Mouse (Mus musculus): ENCODE results near the gene Slc25a23. TPM values are rescaled to one million over a fixed set of nuclear protein-coding genes. Genes with fewer than 3 reads are reported as not detected.
A peak's percentile ranks its signal among the peaks of the same experiment; 100 is the strongest.

The Slc25a23 gene
- total RNA-seq, 2 experiments from 2014 or later = 322 to 366 TPM

DNA sequence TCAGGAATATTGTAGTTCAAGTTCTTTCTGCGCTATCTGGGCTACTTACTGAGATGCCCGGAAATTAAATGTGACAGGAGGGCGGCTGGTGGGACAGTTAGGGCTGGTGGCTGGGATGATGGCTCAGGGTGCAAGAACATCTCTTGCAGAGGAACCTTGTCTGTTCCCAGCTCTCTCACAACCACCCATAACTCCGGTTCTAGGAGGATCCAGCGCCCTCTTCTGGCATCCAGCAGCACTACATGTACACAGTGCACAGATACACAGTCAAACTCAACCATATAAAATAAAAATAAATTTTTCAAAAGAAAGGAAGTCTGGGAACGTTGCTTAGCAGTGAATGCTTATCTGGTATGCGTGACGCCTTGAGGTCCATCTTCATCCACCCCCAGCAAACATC lies 20.7 kb downstream of the Slc25a23 start:
- DNase-seq (ENCODE audit: extremely low spot score in 1 of 2, low spot score in 2 of 2) = no peak
- Histone ChIP-seq H3K27ac (no peak overlapping the region), H3K4me3 (no peak overlapping the region)
- intact Hi-C loops (cut with DNase I) = no loop called here
- peak; percentile 17 for TF ChIP-seq CTCF (IDR thresholded peaks at IDR 0.05)

DNA sequence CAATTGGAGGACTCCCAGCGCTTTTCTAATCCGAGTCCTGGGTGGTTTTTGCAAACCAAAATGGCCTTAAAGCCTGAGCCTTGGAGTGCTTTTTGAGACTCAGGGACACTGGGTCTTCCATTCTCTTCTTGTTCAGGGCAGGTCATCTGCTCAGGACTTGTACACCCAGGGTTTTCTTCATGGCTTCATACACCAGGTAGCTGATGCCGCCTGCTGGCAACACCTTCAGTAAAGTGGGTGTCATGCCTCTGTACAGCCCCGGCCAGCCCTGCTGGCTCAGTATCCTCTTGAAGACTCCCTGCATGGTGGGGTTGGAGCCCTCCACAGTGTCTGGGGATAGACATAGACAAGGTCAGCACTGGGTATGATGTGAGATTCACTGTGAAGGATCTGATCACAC lies 26.8 kb downstream of the Slc25a23 start:
- no peak for DNase-seq (ENCODE audit: extremely low spot score in 1 of 2, low spot score in 2 of 2)
- intact Hi-C loops (cut with DNase I) = loop anchor here (1.0 to 2.0 kb wide), 2 partner anchors 27 to 42 kb away; partner anchors contain the start of gene Clpp
- H3K27ac ChIP-seq = peak overlapping the region; percentile 89
- H3K4me3 ChIP-seq = no peak overlapping the region
- no peak for TF ChIP-seq CTCF (IDR thresholded peaks at IDR 0.05)

DNA sequence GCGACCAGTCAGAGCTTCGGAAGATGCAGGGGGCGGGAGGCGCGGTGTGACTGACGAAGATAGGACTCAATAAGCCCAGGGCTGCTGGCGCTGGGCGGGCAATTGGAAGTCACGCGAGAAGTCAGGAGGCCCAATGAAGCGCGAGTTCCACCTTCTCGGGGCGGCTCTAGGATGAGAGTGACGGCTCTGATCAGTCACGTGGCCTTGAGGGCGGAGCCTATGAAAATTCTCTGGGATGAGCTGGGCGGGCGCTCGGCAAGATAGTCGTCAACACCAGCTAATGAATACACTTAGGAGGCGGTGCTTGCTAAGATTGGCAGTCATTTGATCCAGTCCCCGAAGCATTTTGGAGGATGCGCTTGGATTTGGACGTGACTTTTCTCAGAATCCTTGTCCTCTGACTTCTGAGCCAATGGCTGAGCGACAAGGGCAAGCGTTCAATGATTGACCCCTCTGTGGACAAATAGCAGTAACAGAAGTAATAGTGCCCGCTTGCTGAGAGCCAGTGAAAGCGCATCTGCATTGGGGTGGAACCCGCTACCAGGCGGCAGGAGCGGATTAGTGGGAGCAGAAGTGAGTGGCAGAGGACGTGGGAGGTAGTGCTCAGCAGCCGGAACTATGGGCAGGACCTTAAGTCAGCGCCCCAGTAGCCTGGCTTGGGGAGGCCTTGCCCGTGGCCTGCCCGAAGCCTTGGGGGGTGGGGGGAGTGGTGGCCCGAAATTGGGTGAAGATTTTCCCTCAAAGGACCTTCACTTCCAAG lies 27.8 kb downstream of the Slc25a23 start:
- Histone ChIP-seq H3K27ac (peak overlapping the region; percentile 89), H3K4me3 (peak overlapping the region; percentile 48)
- TF ChIP-seq CTCF (IDR thresholded peaks at IDR 0.05) = no peak; the same call in 1 of the 2 replicates
- intact Hi-C loops (cut with DNase I) = loop anchor here (1.0 to 2.0 kb wide), 3 partner anchors 21 to 41 kb away; partner anchors contain the start of genes Clpp, Gm17949 and Gtf2f1
- DNase-seq (ENCODE audit: extremely low spot score in 1 of 2, low spot score in 2 of 2) = peak; percentile 98 to 100

DNA sequence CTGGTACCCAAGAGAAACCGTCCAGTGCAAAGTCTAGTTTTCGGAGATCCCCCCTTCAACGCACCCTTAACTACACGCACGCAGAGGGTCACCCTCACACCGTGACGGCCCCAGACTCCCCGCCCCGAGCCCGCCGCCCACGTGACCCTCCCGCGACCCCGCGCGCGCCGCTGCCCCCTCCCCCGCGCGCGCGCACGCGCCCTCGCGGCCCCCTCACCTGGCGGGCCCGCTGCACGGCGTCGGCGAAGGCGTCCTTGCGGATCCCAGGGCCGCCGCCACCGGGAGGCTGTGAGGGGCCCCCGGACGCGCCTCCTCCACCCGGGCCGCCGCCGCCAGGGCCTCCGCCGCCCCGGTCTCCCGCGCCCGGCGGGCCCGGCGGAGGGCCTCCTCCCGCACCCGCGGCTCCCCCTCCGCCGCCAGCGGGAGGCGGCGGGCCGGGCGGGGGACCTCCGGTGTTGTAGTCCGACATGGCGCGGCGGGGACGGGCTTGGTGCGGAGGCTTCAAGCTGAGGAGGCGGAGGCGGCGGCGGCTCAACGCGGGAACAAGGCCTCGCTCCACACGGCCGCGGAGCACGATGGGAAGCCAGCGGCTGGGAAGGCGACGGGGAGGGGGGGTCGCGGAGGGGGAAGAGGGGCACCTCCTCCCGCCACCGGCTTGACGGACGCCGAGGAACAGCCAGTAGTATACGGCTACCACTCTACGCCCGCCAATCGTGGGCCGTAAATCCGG lies 28.6 kb downstream of the Slc25a23 start, which contains the start of gene Khsrp:
Gene Khsrp (minus strand): TSS at position 592 of the 730 bp plus-strand sequence.
- intact Hi-C loops (cut with DNase I) = loop anchor here (1.0 kb wide), 1 partner anchor 20 kb away; the partner anchor contains the start of genes Gm17949 and Gtf2f1
- TF ChIP-seq CTCF (IDR thresholded peaks at IDR 0.05) = no peak
- peak within 1 kb of the TSS; percentile 89 for H3K27ac ChIP-seq
- peak within 1 kb of the TSS; percentile 63 for H3K4me3 ChIP-seq
- peak; percentile 46 to 55 for DNase-seq (ENCODE audit: extremely low spot score in 1 of 2, low spot score in 2 of 2)

DNA sequence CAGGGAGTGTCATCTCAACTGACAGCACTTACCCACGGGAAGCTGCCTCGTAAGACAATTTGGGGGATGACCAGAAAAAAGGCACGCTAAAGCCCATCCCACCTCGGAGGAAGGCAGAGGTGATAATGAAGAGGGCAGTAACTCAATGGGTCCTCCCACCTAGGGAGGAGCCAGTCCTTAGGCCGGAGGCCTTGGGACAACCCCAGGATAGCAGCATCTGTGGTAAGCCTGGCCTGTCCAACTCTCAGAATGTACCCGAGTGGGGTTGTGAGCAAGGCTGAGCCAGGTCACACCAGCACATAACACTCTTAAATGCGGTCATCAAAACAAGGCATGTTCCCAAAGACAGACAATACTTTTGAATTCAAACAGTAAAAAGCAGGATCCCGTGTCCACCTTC lies 30.0 kb downstream of the Slc25a23 start:
- no peak overlapping the region for H3K27ac ChIP-seq
- no peak for DNase-seq (ENCODE audit: extremely low spot score in 1 of 2, low spot score in 2 of 2)
- no peak for TF ChIP-seq CTCF (IDR thresholded peaks at IDR 0.05)
- intact Hi-C loops (cut with DNase I) = no loop called here
- H3K4me3 ChIP-seq = peak overlapping the region; percentile 63

DNA sequence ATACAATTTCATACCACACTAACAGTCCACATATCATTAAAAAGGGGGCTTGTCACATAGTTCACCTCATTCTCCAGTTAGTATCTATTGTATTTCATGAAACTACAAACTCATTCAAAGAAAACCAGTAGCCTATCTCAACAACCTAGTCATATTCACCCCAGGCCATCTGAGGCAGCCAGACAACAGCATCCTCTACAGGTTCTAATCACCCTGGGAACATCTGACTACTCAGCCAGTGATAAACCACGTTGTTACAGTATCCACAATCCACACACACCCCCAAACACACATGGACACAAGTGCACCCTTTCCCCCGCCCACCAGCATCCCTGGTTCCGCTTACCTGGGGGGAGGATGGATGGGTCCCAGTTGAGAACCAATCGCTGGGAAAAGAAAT lies 32.2 kb downstream of the Slc25a23 start:
- intact Hi-C loops (cut with DNase I) = no loop called here
- TF ChIP-seq CTCF (IDR thresholded peaks at IDR 0.05) = no peak

DNA sequence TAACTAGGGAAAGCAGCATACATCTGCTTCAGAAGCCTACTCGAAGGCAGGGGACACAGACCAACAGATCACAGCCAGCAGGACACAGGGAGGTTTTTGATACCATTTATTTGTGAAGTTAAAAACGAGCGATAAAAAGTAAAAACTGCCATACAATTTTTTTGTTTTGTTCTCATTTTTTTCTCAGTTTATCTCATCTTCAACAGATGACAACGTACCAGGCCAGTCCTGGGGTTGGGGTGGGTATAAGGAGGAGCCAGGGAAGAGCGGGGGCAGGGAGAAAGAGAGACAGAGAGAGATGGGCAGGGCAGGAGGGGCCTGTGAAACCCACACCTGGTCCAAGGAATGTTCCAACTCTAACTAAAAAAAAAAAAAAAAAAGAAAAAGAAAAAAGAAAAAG lies 38.7 kb downstream of the Slc25a23 start:
- TF ChIP-seq CTCF (IDR thresholded peaks at IDR 0.05) = no peak
- intact Hi-C loops (cut with DNase I) = no loop called here

More for the DNA sequence above, 32.2 kb downstream of the Slc25a23 start:
- H3K27ac ChIP-seq = no peak overlapping the region
- no peak for DNase-seq (ENCODE audit: extremely low spot score in 1 of 2, low spot score in 2 of 2)
- no peak overlapping the region for H3K4me3 ChIP-seq

DNA sequence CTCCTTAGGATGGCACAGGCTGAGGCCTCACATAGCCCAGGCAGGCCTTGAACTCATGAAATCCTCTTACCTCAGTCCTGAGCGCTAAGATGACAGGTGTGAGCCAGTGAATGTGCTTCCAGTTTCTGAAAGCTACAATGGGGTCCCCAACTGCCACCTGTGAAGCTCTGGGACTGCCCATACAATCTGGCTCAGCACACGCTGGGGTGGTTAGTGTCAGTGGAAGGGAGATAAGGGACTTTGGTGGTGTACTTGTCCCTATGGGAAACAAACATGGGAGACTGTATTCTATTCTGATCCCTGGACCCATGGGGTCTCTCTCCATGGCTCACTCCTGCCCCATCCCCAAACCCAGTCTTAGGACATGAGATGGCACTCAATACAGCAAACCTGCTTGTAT lies 40.0 kb downstream of the Slc25a23 start:
- no peak for DNase-seq (ENCODE audit: extremely low spot score in 1 of 2, low spot score in 2 of 2)
- Histone ChIP-seq H3K4me3 (no peak overlapping the region), H3K27ac (no peak overlapping the region)
- intact Hi-C loops (cut with DNase I) = no loop called here
- no peak for TF ChIP-seq CTCF (IDR thresholded peaks at IDR 0.05)

More for the DNA sequence above, 38.7 kb downstream of the Slc25a23 start:
- H3K4me3 ChIP-seq = no peak overlapping the region
- no peak for DNase-seq (ENCODE audit: extremely low spot score in 1 of 2, low spot score in 2 of 2)
- H3K27ac ChIP-seq = no peak overlapping the region

DNA sequence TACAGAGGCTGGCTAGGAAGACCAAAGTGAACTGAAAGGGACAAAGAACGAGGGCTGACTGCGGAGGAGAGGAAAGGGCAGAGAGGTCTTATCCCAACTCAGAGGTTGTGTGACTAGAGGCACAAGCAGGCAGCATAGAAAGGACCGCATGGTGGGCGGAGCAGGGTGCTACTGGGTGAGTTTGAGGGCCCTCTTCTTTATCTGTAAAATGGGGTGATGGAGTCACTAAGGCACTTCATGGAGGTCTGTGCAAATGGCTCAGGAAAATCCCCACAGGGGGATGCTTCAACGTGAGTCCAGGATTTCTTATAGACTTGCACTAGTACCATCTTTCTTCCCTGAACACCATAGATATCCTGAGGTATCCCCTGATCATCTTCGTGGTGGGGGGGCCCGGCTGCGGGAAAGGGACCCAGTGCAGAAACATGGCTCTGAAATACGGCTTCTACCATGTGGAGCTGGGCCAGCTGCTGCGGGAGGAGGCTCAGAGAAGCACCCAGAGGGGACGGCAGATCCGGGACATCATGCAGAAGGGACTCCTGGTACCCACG lies 47.3 kb downstream of the Slc25a23 start:
- no peak for DNase-seq (ENCODE audit: extremely low spot score in 1 of 2, low spot score in 2 of 2)
- H3K4me3 ChIP-seq = peak overlapping the region; percentile 82
- intact Hi-C loops (cut with DNase I) = no loop called here
- peak overlapping the region; percentile 99 for H3K27ac ChIP-seq
- TF ChIP-seq CTCF (IDR thresholded peaks at IDR 0.05) = no peak

DNA sequence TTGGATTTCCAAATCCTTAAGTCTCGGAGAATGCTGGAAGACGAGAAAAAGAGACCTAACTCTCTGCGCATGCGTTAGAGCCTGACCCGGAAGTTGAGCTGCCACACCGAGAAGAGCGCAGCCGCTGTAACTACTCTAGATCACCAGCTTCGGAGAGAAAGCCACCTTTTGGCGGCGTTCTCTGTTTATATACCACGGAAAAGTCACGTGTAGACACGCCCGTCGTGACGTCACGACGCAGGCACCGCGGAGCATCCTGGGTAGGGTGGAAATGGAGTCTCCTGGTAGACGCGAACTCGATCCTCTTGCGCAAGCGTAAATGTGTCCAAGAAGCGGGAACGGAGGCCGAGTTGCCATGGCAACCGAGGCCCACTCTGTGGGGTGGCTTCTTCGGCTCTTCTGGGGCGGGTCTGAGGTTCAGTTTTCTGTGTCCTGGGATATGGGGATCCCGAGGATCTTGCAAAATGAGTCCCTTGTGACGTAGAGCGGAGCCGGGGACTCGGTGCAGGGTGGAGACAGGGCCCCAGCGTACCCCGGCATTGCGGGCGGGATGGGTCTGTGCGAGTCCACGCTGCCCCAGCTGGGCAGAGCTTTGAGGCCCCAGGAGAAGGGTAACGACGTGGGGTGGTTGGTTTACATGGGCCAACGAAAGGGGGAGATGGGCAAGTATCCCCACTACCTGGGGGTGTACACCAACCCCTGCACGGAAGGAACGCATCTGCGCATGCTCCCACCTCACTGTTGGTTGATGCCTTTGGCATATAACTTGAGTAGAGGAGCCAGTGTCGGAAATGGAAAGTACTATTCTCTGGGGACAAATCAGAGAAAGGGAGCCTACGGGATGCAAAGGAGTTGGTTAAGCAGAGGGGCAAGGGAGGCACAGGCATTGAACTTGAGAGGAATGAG lies 48.2 kb downstream of the Slc25a23 start, which contains the start of the genes Gtf2f1 and Gm17949:
Gene Gtf2f1 (minus strand): TSS at position 53 of the 906 bp plus-strand sequence.
Gene Gm17949 (plus strand): TSS at position 234 of the 906 bp plus-strand sequence.
- Histone ChIP-seq H3K27ac (peak within 1 kb of the TSS; percentile 99), H3K4me3 (peak within 1 kb of the TSS; percentile 82)
- intact Hi-C loops (cut with DNase I) = loop anchor here (1.0 kb wide), 2 partner anchors 20 to 21 kb away; partner anchors contain the start of genes Clpp and Khsrp
- no peak; the same call in 1 of the 2 replicates for TF ChIP-seq CTCF (IDR thresholded peaks at IDR 0.05)
- peak; percentile 91 to 94 for DNase-seq (ENCODE audit: extremely low spot score in 1 of 2, low spot score in 2 of 2)

DNA sequence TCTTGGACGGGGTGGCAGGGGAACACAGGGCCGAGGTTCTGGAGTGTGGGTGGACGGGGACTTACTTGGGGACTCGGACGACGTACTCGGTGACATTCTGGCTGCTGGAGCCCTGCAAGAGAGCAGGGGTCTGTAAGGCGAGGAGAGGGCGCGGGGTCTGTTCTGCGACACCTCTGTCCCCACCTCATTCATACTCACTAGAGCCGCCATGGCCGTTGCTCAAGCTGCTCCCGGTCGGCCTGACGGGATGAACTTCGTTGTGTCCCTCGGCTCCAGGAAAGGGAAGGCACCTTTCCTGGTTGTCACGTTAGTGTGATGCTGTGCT lies 48.8 kb downstream of the Slc25a23 start:
- peak overlapping the region; percentile 82 for H3K4me3 ChIP-seq
- intact Hi-C loops (cut with DNase I) = loop anchor here (1.0 kb wide), 2 partner anchors 20 to 21 kb away; partner anchors contain the start of genes Clpp and Khsrp
- DNase-seq (ENCODE audit: extremely low spot score in 1 of 2, low spot score in 2 of 2) = no peak
- TF ChIP-seq CTCF (IDR thresholded peaks at IDR 0.05) = no peak
- H3K27ac ChIP-seq = peak overlapping the region; percentile 89

Data from left cerebral cortex, adult 2 months (tissue).